Mouse (Mus musculus): ENCODE measurements around the gene Mfsd12.

Mfsd12 gene

GRCm38 (mm10) chr10:81356991-81357844, at the start of gene Mfsd12:
TSS of gene Mfsd12 (plus strand) at chr10:81357491.
- DNase-seq (ENCODE audit: low read depth, low spot score) = peak; percentile 95

- DNase-seq (ENCODE audit: low read depth, low spot score) = no peak
These were observed 47.7 kb upstream of the Mfsd12 start for GRCm38 (mm10) chr10:81309571-81309970.

DNA sequence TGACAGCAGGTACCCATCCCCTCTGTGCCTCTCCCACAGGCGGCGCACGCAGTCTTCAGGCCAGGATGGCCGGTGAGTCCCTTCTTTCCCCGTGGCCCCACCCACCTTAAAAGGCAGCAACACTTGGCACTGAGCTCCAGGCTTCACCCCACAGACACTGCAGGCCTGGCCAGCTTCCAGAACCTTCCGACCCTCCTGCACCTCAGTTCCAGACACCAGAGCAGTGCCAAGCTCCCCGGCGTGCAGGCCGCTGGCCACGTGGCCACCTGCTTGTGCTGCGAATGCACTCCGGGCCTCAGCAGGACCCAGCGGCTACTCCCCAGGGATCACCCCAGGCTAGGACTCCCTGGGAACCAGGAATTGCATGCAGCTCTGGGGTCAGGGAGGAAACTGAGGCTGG, 43.7 kb upstream of the Mfsd12 start:
- DNase-seq (ENCODE audit: low read depth, low spot score) = no peak

DNA sequence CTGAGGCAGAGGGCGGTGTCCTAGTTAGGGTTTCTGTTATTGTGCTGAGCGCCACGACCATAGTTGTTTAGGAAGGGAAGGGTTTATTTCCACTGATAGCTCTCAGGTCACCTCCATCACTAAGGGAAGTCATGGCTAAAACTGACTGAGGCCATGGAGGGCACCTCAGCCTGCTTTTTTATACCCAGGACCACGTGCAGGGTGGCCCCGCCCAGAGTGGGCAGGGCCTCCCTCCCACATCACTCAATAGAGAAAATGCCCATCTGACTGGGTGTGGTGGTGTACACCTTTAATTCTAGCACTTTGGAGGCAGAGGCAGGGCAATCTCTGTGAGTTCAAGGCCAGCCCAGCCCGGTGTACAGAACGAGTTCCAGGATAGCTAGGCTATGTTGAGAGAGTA, 43.1 kb upstream of the Mfsd12 start:
- no peak for DNase-seq (ENCODE audit: low read depth, low spot score)

DNA sequence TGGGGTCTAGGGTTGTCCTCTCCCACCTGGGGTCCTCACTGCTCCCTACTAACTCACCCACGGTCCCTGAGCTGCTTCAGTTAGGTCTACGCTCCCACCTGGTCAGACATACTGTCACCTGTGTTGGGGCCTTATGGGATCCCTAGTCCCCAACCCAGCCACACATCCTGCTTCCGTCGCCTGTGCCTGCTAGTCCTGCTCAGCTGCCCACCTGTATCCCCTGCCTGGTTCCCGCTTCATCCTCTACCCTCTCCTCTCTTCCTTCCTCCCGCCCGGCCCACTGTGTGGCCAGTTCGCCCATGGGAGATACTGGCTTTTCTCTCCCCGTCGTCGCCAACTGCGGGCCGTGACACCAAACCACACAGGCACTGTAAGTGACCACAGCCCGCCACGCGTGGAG, 41.7 kb upstream of the Mfsd12 start:
- no peak for DNase-seq (ENCODE audit: low read depth, low spot score)

DNA sequence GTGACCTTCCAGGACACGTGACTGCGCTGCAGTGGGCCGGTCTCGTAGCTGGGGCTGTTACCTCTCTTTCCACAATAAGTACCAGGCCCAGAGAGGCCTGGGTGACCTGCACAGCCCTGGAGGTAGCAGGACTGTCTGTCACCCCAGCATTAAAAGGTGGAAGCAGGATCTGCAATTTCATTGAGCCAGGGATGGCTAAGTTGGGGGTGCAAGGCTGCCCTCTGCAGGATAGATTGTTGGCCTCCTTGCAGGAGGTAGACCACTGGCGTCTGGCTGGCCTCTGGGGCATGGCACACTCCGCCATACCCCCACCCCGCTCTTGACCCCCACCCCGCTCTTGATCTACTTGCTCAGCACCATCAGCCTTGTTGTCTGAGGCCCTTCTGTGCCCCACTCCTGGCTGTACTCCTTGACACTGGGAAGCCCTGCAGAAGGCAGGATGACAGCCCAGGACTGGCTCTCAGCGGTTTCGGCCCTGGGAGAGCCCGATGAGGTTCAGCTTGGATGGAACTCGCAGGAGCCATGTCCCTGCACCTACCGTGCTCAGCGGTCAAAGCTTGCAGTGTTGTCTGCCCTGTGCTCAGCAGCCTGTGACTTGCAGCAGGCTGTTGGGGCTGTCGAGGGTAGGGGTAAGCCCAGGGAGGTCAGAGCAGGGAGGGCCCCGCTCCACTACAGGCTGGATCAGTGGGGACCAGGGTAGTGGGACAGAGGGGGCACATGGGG, 40.8 kb upstream of the Mfsd12 start:
- DNase-seq (ENCODE audit: low read depth, low spot score) = peak; percentile 46

DNA sequence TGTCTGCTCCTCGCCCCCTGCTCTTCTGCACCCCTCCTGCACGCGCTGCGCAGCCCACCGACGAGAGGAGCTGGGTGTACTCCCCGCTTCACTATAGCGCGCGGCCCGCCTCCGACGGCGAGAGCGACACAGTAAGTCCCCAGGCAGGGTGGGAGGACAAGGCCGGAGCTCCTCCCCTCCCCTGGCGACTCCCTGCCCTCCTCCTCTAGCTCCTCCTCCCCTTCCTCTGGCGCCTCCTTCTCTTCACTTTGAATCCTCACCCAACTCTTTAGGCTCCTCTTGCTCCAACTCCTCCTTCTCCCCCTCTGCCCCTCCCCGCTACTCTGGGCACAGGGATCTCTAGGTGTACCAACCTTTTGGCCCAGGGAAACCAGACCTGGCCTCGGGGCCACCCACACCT, 40.0 kb upstream of the Mfsd12 start:
- no peak for DNase-seq (ENCODE audit: low read depth, low spot score)

- no peak for DNase-seq (ENCODE audit: low read depth, low spot score)
These were observed 38.5 kb upstream of the Mfsd12 start for GRCm38 (mm10) chr10:81318589-81319329.

- peak; percentile 62 for DNase-seq (ENCODE audit: low read depth, low spot score)
These were observed 38.0 kb upstream of the Mfsd12 start for GRCm38 (mm10) chr10:81319330-81319699.

DNA sequence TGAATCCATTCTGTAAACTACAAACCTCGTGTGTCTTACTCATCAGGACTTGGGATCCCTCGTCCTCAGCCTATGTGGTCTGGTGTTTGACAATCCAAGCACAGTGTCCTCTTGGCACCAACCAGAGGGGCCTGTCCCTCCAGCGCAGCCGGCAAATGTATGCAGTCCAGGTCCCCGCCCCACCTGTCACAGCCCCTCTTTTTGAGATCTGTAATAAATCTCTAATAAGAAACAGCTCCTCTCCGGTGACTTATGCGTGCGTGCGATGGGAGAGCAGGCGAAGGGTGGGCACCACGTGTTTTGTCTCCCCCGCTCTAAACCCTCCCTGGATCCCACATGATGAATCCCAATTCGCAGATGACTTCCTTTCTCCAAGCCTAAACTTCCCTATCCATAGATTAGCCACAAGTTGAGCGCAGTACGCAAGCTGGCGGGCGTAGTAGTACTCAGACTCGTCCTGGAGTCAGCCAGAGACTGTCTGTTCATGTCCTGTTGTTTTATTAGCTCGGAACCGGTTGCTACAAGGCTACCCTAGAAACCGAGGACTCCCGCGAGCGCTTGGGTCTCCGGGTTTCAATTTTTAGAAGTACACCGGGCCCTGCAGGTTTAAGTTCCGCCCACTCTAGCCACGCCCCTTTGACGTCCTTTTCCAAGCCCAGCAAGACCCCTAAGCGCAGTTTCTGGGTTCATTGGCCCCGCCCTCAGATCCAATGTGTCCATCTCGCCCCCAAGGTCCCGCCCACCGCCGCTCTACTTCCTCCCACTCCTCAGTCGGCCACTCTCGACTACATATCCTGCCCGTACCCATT, 37.3 kb upstream of the Mfsd12 start:
- DNase-seq (ENCODE audit: low read depth, low spot score) = peak; percentile 100

DNA sequence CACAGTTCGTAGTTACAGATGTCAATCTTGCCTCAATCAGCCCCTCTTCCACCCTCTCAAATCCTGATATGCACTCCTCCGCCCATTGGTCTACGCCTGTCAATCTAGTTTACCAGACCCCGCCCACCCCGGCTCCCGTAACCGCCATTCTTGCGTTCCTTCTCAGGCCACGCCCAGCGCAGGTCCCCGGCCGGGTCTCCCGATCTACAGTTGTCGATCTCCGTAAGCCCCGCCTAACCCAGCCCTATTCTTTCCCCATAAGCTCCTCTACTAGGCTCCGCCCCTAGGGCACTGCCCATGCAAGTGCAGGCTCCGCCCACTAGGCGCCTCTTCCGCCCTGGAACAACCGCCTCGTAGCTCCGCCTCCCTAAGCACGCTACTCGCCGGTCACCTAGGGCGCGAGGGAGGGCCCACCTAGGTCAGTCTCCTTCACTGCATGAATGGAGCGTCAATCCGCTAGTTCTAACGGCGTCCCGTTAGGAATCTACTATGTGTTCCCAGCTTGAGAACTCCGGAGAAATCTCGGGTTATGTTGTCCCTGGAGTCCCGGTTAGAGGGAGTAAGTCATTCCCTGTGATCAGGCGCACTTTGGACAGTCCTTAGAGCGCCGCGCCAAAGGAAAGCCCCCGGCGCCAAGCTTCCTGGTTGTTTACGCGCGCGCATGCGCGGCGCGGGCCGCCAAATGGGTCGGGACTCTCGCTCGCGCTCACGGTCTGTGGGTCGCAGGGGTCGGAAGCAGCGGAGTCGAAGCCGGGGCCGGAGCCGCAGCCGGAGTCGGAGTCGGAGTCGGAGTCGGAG, 36.5 kb upstream of the Mfsd12 start, which contains the start of gene Cactin:
Gene Cactin, plus strand, starts transcription at position 554 of the 798 bp plus-strand sequence.
- peak; percentile 100 for DNase-seq (ENCODE audit: low read depth, low spot score)

- DNase-seq (ENCODE audit: low read depth, low spot score) = no peak
These were observed 35.9 kb upstream of the Mfsd12 start for GRCm38 (mm10) chr10:81321436-81321835.

GRCm38 (mm10) chr10:81322444-81322843, 34.8 kb upstream of the Mfsd12 start:
- no peak for DNase-seq (ENCODE audit: low read depth, low spot score)

GRCm38 (mm10) chr10:81323141-81323775, 34.0 kb upstream of the Mfsd12 start:
- no peak for DNase-seq (ENCODE audit: low read depth, low spot score)

- DNase-seq (ENCODE audit: low read depth, low spot score) = no peak
These were observed 33.3 kb upstream of the Mfsd12 start for GRCm38 (mm10) chr10:81323791-81324530.

DNA sequence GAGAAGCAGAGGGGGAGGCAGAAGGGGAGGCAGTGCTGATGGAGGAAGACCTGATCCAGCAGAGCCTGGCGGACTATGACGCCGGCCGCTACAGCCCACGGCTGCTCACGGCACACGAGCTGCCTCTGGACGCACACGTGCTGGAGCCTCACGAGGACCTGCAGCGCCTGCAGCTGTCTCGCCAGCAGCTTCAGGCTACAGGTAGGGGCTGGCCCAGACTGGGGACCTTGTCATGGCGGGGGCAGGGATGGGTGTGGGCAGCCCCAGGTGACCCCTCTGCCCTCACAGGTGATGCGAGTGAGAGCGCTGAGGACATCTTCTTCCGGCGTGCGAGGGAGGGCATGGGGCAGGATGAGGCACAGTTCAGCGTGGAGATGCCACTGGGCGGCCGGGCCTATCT, 32.1 kb upstream of the Mfsd12 start:
- no peak for DNase-seq (ENCODE audit: low read depth, low spot score)

DNA sequence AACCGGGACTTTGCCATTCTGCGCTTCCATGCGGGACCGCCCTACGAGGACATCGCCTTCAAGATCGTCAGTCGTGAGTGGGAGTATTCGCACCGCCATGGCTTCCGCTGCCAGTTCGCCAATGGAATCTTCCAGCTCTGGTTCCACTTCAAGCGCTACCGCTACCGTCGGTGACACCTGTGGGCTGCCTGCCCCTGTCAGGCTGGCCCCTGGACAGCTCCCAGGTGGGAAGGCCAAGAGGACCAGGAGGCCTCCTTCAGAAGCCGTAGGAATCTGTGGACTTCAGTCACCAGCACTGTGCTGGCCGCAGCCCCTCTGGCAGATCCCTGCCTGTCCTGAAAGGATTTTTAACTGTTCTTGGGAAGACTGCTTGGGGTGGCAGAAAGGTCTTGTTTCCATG, 31.5 kb upstream of the Mfsd12 start:
- no peak for DNase-seq (ENCODE audit: low read depth, low spot score)

- no peak for DNase-seq (ENCODE audit: low read depth, low spot score)
These were observed 30.4 kb upstream of the Mfsd12 start for GRCm38 (mm10) chr10:81326858-81327257.

- DNase-seq (ENCODE audit: low read depth, low spot score) = no peak
These were observed 29.3 kb upstream of the Mfsd12 start for GRCm38 (mm10) chr10:81327959-81328358.
